Mouse (Mus musculus): ENCODE results near the gene Ckm. TPM values are rescaled to one million over a fixed set of nuclear protein-coding genes. Genes with fewer than 3 reads are reported as not detected.

The Ckm gene
- total RNA-seq, 2 experiments from 2014 or later, result 41,999 to 48,159 TPM

DNA sequence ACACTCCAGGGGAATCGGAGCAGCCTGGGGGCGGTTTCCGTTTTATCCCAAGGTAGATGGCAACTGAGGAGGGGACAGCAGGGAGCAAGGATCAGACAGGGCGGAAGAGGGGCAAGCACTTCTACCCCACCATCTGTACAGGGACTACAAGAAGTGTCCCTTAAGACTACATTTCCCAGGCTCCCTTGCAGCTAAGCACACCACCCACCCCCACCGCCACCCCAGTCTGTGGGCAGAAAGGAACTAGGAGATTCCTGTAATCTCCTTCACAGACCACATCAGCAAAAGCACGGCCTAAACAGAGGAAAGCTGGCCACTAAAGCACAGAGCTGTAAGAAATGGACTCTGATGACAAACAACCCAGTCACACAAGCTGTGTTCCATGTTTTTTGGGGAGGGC is 21.8 kb downstream of the Ckm start:
- DNase-seq, result no peak
- intact Hi-C loops (cut with DNase I), result no loop called here

DNA sequence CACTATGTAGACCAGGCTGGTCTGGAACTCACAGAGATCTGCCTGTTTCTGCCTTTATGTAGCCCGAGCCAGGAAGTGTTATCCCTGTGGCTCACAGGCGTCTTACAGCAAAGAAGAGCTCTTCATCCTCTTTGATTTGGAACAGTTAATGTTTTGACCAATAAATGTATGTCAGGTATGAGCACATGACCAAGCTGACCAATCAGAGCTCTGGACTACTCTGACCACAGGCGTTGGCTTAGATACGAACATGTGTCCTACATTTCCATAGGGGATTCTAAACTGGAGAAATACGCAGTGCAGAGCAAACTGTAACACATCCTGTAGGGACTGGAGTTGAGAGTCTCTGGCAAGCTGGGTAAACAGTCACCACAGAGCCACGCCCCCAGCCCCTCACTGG is 22.3 kb downstream of the Ckm start:
- no peak for DNase-seq
- intact Hi-C loops (cut with DNase I), result no loop called here

DNA sequence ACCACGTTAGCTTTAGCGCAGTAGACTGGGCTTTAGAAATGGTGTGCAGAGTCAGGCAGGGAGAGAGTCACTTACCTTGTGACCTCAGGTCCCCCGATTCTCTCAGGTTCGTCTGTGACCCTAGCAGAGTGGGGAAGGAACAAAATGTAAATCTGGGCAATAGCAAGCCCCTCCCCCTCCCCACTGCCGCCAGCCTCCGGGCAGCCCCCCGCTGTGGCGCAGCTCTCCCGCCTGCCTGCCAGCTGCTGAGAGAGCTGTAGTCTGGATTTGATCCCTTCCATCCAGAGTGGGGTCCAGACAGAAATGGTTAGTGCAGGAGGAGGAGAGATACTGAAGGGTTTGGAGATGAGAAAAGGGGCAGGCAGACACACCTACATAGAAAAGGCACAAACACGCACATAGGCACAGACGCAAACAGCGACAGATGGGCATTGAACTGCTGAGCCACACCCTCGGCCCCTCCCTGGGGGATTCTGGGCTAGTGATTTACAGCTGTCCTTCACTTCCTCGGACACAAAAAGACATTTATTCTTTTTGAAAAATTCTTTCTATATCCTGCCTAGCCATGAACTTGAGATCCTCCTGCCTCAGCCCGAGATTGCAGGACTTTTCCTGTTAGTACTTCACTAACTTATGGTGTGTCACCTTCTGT is 23.5 kb downstream of the Ckm start:
- intact Hi-C loops (cut with DNase I), result no loop called here

DNA sequence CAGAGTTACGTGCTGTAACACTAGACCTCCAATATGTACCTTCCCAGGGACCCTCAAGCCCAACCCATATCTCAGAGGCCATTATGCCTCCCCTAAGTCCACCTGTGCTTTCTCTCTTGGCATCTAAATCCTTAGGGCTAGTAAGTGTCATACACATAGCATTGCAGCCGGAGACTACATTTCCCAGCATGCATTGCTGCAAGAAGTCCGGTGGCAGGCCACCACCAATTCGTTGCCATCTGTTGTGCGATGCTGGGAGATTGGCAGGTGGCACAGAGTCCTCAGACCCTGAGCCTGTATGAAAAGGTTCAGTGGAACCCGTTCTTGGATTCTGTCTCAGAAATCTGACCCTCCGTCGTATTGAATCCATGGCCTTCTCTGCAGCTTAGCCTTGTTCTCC is 25.1 kb downstream of the Ckm start:
- intact Hi-C loops (cut with DNase I), result no loop called here

More for the DNA sequence above, 23.5 kb downstream of the Ckm start:
- DNase-seq, result no peak

DNA sequence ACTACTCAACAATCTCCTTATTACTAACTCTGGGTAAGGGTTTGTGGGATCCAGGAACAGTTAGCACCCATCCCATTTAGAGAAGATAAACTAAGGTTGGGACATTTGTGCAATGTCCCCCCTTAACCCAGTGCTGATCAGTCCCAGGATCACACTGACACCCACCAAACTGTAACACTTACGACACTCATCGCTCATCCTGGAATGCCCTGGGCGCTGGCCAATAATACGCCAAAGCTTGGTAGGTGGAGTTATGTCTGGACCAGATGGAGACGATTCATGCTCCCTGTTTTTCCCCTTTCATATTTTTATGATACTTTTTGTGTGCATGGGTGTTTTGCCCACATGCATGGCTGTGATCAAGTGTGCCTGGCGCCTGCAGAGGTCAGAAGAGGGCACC is 25.8 kb downstream of the Ckm start:
- intact Hi-C loops (cut with DNase I), result no loop called here
- DNase-seq, result no peak

More for the DNA sequence above, 25.1 kb downstream of the Ckm start:
- DNase-seq, result no peak

DNA sequence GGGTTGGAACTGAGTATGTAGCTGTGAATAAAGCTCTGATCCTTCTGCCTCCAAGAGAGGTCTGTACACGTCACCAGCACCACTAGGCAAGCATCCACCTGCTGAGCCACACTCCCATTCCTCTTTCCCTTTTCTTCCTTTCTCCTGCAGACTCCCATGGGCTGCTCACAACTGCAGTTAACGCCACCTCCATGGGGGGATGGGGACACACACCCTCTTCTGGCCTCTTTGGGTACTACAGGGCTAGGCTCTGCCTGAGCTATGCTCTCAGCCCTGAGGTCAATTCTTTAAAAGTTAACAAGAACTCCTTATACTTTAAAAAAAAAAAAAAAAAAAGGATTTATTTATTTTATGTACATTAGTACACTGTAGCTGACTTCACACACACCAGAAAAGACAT is 27.9 kb downstream of the Ckm start:
- DNase-seq, result no peak
- intact Hi-C loops (cut with DNase I), result no loop called here

DNA sequence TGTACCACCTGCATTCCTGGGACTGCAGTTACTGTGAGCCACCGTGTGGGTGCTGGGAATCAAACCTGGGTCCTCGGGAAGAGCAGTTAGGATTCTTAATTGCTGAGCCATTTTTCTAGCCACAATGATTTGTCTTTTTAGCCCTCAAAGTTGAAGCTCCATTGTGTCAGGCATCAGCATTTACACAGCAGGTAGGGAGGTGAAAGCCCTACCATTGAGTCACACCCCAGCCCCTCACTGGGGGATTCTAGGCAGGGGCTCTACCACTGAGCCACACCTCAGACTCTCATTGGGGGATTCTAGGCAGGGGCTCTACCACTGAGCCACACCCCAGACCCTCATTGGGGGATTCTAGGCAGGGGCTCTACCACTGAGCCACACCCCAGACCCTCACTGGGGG is 31.7 kb downstream of the Ckm start:
- no peak for DNase-seq
- intact Hi-C loops (cut with DNase I), result no loop called here

DNA sequence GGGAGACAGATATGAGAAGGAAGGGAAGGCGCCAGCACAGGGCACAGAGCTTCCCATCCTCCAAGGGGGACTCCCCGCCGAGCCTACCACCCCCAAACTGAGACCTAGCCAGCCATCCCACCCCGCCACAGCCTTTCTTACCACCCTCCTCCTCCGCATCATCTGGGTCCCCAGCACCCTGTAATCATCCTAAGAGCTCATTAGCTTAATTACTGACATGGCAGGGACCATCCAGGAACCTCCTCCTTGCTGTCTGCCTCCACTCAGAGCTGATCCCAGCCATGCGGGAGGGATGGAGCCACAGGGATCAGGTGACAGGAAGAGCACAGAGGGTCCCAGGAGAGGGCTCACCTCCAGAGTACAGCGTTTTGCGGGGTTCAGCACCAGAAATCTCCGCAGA is 32.5 kb downstream of the Ckm start:
- intact Hi-C loops (cut with DNase I), result no loop called here
- DNase-seq, result no peak

DNA sequence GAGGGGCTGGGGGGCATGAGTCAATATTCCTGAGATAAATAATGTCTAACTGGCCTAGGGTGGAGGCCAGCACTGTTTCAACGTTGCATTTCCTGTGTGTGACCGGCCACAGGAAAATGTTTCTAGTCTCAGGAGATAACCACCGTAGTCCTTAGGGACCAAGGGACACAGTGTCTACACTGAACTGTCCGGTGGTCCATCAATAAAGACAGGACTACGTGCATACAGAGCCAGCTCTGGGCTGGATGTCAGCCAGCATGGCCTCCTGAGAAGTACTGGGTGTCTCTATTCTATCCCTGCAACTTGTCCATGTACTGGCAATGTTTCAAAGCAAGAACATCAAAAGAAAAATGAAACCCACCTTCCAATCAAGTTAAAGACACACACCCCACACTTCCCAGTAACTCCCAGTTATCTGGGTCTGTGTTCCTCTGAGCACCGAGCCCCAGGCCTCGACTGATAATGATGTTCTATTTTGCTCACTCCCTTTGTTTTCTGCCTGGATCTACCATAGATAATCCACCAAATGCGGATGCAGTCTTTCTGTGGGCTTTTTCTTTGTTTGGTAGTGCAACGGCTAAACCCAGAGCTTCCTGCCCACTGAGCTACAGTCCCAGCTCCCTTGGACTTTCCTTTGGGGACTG is 37.0 kb downstream of the Ckm start:
- intact Hi-C loops (cut with DNase I), result loop anchor here (5.0 kb wide), 1 partner anchor 76 kb away; the partner anchor contains the start of gene Nkpd1
- no peak for DNase-seq

DNA sequence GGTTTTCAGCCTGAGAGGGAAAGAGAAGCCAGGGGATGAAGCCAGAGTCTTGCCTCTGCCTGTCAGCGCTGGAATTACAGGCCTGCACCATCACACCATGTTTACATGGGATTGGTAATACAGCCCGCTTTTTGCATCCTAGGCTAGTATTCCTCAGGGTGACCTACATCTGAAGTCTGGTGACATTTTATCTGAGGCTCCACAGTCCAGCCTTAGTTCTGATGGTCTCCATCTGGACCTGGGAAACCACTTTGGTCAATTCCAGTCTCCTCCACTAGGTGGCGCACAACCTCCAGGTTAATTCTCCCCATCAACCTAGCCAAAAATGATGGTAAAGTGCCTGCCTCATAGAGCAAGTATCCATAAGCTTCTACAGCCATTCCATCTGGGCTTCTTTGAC is 38.8 kb downstream of the Ckm start:
- DNase-seq, result peak; percentile 76 to 77
- intact Hi-C loops (cut with DNase I), result loop anchor here (5.0 kb wide), 1 partner anchor 74 kb away; the partner anchor contains the start of gene Nkpd1

DNA sequence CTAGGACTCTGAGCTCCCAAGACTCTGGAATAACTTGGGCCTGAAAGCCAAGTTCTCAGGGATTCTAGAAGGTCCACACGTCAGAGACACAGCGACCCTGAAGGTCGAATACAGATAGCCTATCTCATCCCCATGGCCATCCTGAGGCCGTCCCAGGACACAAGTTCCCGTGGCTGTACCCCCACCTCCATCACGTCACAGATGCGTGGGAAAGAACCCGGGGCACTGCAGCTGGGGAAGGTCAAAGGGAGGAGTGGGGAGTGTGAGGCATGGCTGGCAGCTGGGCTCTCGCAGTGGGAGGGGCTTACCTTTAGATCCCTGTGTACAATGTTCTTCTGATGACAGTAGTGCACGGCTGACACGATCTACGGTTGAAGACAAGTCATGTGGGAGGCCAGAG is 40.2 kb downstream of the Ckm start:
- intact Hi-C loops (cut with DNase I), result loop anchor here (5.0 kb wide), 1 partner anchor 72 kb away; the partner anchor contains the start of gene Nkpd1
- no peak for DNase-seq

DNA sequence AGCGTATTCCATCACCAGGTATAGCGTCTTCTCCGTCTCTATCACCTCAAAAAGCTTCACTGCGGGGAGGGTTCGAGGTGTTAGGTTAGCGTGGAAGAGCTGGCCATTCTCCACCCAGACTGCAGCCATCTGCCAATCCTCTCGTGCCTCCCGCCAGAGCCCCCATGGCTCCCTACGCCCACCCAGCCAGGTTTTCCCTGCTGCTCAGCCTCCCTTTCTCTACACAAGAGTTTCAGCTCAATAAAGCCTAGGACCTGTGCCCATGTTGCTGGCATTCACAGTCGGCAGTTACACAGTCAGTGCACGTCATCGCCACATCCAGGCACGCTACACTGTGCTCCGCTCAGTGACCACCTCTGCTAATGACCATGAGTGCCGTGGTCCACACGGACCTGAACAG is 43.1 kb downstream of the Ckm start:
- intact Hi-C loops (cut with DNase I), result no loop called here
- DNase-seq, result no peak

DNA sequence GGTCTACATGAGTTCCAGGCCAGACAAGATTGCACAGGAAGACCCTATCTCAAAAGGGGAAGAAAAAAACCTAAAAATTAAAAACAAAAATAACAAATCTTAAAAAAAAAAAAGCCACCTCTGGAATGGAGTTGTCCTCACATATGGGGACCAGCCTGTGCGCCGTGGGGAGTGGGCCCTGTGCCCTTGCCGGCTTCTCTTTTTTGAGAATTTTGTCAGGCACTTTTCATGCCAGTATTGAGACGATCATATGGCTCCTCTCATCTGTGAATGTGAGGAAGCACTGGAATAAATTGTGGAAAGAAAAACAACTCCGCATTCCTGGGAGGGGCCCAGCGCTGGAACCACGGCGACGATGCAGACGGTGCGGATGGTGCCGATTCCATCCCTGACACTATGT is 44.6 kb downstream of the Ckm start:
- no peak for DNase-seq
- intact Hi-C loops (cut with DNase I), result no loop called here

DNA sequence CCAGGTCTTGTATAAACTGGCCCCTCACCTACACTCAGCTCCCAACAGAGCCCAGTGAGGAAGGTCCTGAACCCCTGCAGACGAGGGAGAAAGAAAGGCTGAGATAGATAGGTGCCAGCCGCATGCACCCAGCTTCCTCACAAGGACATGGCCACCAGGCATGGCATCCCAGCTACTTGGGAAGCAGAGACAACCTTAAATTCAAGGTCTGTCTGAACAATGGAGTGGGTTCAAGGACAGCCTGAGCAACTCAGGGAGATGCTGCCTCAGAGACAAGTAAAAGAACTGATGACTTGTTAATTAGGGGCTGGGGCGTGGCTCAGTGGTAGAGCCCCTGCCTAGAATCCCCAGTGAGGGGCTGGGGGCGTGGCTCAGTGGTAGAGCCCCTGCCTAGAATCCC is 50.6 kb downstream of the Ckm start:
- intact Hi-C loops (cut with DNase I), result no loop called here
- DNase-seq, result no peak

DNA sequence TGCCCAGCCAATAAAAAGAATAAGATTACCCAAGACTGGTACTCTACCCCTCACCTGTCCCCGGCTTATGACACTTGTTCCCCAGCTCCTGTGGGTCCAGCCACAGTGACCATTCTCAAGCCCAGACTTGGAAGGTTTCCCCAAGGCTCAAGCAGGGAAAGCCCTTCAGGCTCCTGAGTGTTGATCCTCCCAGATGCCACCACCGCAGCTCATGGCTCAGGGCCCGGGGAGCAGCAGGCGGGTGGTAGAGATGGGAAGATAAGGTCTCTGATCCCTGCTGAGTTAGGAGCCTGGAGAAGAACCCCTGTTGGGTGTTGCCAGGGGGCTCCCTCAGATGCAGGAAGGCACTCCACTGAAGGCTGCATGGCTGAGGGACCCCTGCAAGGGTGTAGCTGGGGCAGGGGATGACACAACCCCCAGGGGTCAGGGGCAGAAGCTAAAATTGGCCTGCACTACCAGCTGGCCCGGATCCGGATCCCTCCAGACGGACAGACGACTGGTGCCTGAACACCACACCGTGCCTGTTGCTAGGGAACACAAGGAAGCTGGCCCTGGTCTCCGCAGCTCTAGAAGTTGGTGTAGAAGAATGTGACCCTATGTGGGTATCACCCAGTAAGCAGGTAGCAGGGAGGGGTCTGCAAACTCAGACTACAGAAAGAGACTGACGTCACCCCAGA is 51.4 kb downstream of the Ckm start:
- no peak for DNase-seq
- intact Hi-C loops (cut with DNase I), result no loop called here

DNA sequence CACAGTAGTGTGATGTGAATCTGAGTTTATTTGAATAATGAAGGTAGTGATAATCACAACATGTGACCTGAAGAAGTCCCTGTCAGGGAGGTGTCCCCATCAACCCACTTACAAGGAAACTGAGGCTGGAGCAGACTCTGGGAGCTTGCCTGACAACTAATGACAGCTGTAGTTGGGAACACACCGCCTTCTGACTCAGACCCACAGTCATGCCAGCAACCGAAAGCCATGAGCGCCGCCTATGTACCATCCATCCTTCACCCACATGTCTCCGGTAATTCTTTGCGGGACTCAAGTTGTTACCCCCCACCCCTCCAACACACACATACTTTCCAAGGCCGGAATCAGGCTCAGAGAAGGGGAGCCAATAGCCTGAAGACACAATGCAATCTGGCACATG is 52.1 kb downstream of the Ckm start:
- DNase-seq, result no peak

DNA sequence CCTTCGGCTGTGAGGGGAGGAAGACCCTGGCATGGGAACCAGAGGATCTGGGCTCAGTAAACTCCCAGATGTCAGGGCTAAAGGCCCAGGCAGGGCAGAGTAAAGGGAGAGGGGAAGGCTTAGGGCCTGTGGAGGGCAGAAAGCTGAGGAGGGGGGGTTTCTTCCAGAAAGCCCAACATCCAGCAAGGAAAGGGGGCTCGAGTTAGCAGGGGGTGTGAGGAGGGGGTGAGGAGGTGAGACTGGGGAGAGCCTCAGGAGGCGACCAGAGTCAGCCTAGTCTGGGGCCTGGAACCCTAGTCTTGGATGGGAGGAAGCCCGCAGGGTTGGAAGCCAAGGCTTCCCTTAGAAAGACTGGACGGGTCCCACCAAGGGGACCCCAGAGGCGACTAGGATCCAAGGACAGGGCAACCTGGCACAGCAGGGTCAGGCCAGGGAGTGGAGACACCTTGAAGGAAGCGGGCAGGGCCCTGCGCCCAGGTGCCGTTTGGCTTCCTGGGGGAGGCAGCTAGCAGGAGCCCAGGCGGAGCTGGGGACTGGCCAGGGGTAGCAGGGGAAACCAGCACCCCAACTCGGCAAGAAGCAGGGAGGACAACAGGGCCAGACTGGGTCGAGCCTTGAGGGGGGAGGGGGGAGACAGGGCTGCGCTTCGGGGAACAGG is 53.0 kb downstream of the Ckm start:
- intact Hi-C loops (cut with DNase I), result no loop called here
- no peak for DNase-seq

More for the DNA sequence above, 52.1 kb downstream of the Ckm start:
- intact Hi-C loops (cut with DNase I), result no loop called here

DNA sequence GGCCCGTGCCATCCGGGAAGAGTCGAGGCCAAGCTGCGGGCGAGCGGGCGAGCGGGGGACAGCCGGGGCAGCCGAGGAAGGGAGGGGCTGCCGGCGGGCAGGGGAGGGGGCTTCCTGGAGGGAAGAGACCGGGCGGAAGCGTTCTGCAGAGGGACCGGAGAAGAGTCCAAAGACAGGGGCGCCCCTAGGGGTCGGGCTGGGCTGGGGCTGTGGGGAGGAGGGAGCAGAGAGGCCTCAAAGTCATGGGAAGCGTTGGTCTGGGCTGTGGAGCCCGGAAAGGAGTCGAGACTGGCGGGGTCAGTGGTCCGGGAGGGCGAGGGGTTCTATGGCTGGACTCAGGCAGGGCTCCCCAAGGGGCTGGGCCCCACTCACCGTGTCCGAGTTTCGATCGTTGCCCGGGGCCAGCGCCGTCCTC is 53.5 kb downstream of the Ckm start:
- peak; percentile 25 to 32 for DNase-seq
- intact Hi-C loops (cut with DNase I), result no loop called here

DNA sequence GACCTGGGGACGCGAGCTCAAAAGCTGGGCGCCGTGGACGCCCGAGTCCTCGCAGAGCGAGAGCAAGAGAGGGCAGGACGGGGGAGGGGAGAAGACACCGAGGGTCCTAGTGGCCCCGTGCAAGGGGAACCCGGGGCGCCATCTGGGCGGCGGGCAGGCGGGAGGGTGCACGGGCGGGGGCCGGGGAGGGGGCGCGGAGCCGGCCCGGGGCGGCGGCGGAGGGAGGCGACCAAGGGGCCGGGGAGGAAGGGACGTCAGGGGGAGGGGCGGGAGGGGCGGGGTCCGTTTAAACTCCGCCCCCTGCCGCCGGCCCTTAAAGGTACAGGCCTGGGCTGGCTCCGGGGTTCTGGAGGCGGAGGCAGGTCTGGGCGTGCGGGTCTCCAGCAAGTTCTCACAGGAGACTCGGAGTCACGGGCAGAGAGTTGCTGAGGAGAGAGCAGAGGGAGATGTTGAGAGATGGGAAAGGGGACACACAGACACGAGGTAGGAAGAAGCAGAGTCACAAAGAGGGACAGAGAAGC is 54.1 kb downstream of the Ckm start, which contains the start of gene Mark4:
Gene Mark4 (minus strand): TSS at position 231 of the 521 bp plus-strand sequence.
- intact Hi-C loops (cut with DNase I), result no loop called here
- peak; percentile 64 to 71 for DNase-seq

DNA sequence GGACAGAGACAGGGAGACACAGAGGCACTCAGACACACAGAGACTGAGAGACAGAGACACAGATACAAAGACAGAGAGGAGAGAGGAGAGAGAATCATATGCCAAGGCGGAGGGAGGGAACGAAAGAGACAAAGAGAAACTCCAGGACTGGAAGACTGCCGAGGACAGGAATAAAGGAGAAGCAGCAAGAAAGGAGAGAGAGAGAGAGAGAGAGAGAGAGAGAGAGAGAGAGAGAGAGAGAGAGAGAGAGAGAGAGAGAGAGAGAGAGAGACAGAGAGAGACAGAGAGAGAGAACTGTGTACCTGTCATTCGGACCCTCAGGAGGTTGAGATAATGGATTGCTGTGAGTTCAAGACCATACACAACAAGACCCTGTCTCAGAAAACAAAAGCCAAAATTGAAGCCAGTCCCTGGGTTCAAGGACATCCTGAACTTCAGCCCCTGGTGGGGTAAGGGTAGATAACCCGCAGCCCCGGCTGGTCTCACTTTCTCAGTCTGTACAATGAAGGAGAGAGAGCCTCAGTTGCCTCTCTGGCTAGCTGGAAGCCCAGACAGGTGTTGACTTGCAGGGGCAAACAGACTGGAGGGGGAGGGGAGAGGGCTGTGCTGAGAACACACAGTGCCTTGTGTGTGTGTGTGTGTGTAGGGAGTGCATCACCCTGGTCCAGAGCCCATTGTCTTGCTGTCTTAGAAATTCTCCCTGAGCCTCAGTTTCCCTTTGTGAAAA is 54.7 kb downstream of the Ckm start:
- no peak for DNase-seq
- intact Hi-C loops (cut with DNase I), result no loop called here

All from gastrocnemius, postnatal 36 days (tissue).